Mouse (Mus musculus): ENCODE measurements around the gene Entpd6. TPM values are rescaled to one million over a fixed set of nuclear protein-coding genes. Genes with fewer than 3 reads are reported as not detected.

Gene Entpd6
- polyA plus RNA-seq, 1 experiment: 26.3 TPM

DNA sequence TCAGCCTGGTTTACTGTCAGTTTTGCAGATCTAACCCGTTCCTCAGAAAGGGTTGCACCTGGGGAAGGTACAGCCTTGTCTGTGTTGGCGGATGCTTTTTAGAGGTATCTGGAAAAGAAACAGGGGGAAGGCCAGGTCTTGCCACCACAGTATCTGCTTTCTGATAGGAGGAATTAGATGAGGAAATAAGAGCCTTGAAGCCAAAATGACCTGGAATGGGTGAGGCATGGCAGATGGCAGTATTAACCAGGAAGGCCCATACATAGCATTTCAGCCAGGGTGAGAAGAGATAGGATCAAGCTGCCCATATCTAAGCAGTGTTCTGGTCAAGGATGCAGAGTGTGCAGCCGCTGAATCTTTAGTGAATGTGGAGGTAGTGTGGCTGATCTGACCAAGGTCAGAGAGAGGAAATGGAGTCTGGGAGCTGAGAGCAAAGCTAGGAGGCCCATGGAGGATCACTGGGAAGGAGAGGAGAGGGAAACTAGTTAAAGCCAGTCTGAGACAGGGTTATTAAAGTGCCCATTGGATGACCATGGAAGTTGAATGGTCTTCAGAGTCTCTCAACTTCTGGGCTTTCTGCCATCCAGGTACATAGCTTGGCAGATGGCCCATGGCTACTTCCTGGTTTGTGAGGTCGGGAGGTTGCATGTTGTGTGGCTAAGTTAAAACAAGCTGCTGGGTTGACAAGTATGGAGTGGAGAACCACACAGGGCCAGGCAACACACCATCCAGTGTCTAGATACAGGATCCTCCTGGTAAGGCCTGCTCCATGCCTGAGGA, 17.4 kb downstream of the Entpd6 start:
- H3K4me3 ChIP-seq (ENCODE audit: extremely low read depth, insufficient read depth, insufficient read length): no peak overlapping the region
- DNase-seq (ENCODE audit: low read depth in 1 of 2, low spot score in 2 of 2): no peak
- peaks cover 39% of the 10 kb centered on the region for H3K36me3 ChIP-seq (ENCODE audit: control insufficient read depth, insufficient read depth, low read length)
- WGBS: 78% methylated on average over 4 of the region's 4 CpGs
- no peaks in the 10 kb centered on the region for H3K27me3 ChIP-seq (ENCODE audit: control insufficient read depth, insufficient read depth, low read length)
- H3K27ac ChIP-seq (ENCODE audit: insufficient read depth, low read length): no peak overlapping the region
- no peaks in the 10 kb centered on the region for H3K4me1 ChIP-seq (ENCODE audit: control insufficient read depth, insufficient read depth, insufficient read length)
- no peak for TF ChIP-seq POLR2A (IDR thresholded peaks at IDR 0.05; ENCODE audit: low read depth, low read length)
- no peak for TF ChIP-seq CTCF (IDR thresholded peaks at IDR 0.05; ENCODE audit: extremely low read depth, insufficient read depth, insufficient read length, insufficient replicate concordance)

DNA sequence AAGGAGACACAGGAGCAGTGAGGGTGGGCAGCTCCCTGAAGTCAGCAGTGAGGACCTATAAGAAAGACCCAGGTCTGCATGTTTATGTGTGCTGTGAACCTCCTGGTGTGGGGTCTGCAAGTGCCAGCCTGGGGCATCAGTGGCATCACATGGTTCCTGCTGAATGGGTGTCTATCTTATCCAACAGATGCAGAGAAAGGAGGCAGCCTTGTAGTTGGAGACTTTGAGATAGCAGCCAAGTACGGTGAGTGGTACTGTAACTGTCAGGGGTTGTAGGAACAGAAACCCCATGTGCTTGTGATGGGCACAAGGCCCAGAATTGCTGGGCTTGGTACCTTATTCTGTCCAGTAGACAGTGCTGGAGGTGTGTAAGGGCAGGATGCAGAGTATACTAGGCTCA, 19.8 kb downstream of the Entpd6 start:
- no peak for DNase-seq (ENCODE audit: low read depth in 1 of 2, low spot score in 2 of 2)
- no peak overlapping the region for H3K4me3 ChIP-seq (ENCODE audit: extremely low read depth, insufficient read depth, insufficient read length)
- 92% methylated on average over 1 of the region's 1 CpGs for WGBS
- no peaks in the 10 kb centered on the region for H3K27me3 ChIP-seq (ENCODE audit: control insufficient read depth, insufficient read depth, low read length)
- no peak overlapping the region for H3K27ac ChIP-seq (ENCODE audit: insufficient read depth, low read length)
- TF ChIP-seq CTCF (IDR thresholded peaks at IDR 0.05; ENCODE audit: extremely low read depth, insufficient read depth, insufficient read length, insufficient replicate concordance): no peak
- TF ChIP-seq POLR2A (IDR thresholded peaks at IDR 0.05; ENCODE audit: low read depth, low read length): no peak
- H3K4me1 ChIP-seq (ENCODE audit: control insufficient read depth, insufficient read depth, insufficient read length): no peaks in the 10 kb centered on the region
- peaks cover 32% of the 10 kb centered on the region for H3K36me3 ChIP-seq (ENCODE audit: control insufficient read depth, insufficient read depth, low read length)

- H3K27ac ChIP-seq (ENCODE audit: insufficient read depth, low read length): no peak overlapping the region
- TF ChIP-seq POLR2A (IDR thresholded peaks at IDR 0.05; ENCODE audit: low read depth, low read length) (no peak), CTCF (IDR thresholded peaks at IDR 0.05; ENCODE audit: extremely low read depth, insufficient read depth, insufficient read length, insufficient replicate concordance) (no peak)
- DNase-seq (ENCODE audit: low read depth in 1 of 2, low spot score in 2 of 2): no peak
- H3K36me3 ChIP-seq (ENCODE audit: control insufficient read depth, insufficient read depth, low read length): peaks cover 24% of the 10 kb centered on the region
- no peaks in the 10 kb centered on the region for H3K4me1 ChIP-seq (ENCODE audit: control insufficient read depth, insufficient read depth, insufficient read length)
- H3K27me3 ChIP-seq (ENCODE audit: control insufficient read depth, insufficient read depth, low read length): no peaks in the 10 kb centered on the region
- WGBS: 78% methylated on average over 1 of the region's 1 CpGs
- H3K4me3 ChIP-seq (ENCODE audit: extremely low read depth, insufficient read depth, insufficient read length): no peak overlapping the region
These were observed 21.9 kb downstream of the Entpd6 start for GRCm38 (mm10) chr2:150770747-150771146.

DNA sequence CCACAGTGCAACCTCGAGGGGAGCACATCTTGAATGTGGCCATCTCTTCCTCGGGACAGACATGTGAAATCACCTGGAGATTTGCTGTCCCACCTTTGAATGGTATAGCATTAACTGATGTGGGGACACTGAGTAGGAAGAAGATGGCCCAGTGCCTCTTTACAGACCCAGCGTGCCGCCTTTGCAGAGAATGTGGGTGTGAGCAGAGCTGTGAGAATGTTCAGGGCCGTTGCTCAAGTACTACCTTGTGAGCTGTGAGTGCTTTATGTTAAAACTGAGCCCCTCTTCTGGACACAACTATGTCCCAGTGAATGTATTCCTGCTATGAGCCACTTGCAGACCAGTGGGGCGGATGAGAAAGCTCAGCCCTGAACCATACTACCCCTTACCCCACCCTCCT, 22.3 kb downstream of the Entpd6 start:
- Histone ChIP-seq H3K27me3 (ENCODE audit: control insufficient read depth, insufficient read depth, low read length) (no peaks in the 10 kb centered on the region), H3K36me3 (ENCODE audit: control insufficient read depth, insufficient read depth, low read length) (peaks cover 24% of the 10 kb centered on the region), H3K4me1 (ENCODE audit: control insufficient read depth, insufficient read depth, insufficient read length) (no peaks in the 10 kb centered on the region), H3K4me3 (ENCODE audit: extremely low read depth, insufficient read depth, insufficient read length) (no peak overlapping the region), H3K27ac (ENCODE audit: insufficient read depth, low read length) (no peak overlapping the region)
- TF ChIP-seq CTCF (IDR thresholded peaks at IDR 0.05; ENCODE audit: extremely low read depth, insufficient read depth, insufficient read length, insufficient replicate concordance) (no peak), POLR2A (IDR thresholded peaks at IDR 0.05; ENCODE audit: low read depth, low read length) (no peak)
- 91% methylated on average over 6 of the region's 6 CpGs for WGBS
- DNase-seq (ENCODE audit: low read depth in 1 of 2, low spot score in 2 of 2): no peak

DNA sequence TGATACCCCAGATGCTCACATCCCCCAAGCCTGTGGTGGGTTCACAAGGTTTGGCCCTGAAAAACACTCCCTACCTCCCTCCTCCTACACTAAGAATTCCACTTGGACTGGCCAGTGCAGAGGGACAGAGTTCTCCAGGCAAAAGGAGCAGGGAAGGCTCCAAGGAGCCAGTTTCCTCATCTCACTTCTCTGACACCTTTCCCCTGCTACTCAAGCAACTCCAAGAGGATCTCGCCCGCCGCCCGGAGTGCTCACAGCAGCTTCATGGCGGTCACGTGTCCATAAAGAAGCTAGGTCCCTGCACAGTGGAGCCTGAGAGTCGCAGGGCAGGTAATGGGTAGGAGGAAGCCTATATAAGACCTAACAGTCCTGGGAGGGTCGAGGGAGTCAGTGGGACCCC, 23.2 kb downstream of the Entpd6 start:
- WGBS: 83% methylated on average over 8 of the region's 8 CpGs
- Histone ChIP-seq H3K4me3 (ENCODE audit: extremely low read depth, insufficient read depth, insufficient read length) (no peak overlapping the region), H3K27me3 (ENCODE audit: control insufficient read depth, insufficient read depth, low read length) (no peaks in the 10 kb centered on the region), H3K4me1 (ENCODE audit: control insufficient read depth, insufficient read depth, insufficient read length) (no peaks in the 10 kb centered on the region), H3K27ac (ENCODE audit: insufficient read depth, low read length) (no peak overlapping the region), H3K36me3 (ENCODE audit: control insufficient read depth, insufficient read depth, low read length) (peaks cover 20% of the 10 kb centered on the region)
- DNase-seq (ENCODE audit: low read depth in 1 of 2, low spot score in 2 of 2): no peak
- TF ChIP-seq CTCF (IDR thresholded peaks at IDR 0.05; ENCODE audit: extremely low read depth, insufficient read depth, insufficient read length, insufficient replicate concordance) (no peak), POLR2A (IDR thresholded peaks at IDR 0.05; ENCODE audit: low read depth, low read length) (no peak)

- Histone ChIP-seq H3K4me3 (ENCODE audit: extremely low read depth, insufficient read depth, insufficient read length) (no peak overlapping the region), H3K4me1 (ENCODE audit: control insufficient read depth, insufficient read depth, insufficient read length) (no peaks in the 10 kb centered on the region), H3K27ac (ENCODE audit: insufficient read depth, low read length) (no peak overlapping the region), H3K36me3 (ENCODE audit: control insufficient read depth, insufficient read depth, low read length) (peaks cover 16% of the 10 kb centered on the region), H3K27me3 (ENCODE audit: control insufficient read depth, insufficient read depth, low read length) (no peaks in the 10 kb centered on the region)
- TF ChIP-seq POLR2A (IDR thresholded peaks at IDR 0.05; ENCODE audit: low read depth, low read length): no peak
- no peak for TF ChIP-seq CTCF (IDR thresholded peaks at IDR 0.05; ENCODE audit: extremely low read depth, insufficient read depth, insufficient read length, insufficient replicate concordance)
- no peak for DNase-seq (ENCODE audit: low read depth in 1 of 2, low spot score in 2 of 2)
- WGBS: 55% methylated on average over 10 of the region's 10 CpGs
These were observed 23.8 kb downstream of the Entpd6 start for GRCm38 (mm10) chr2:150772466-150773119.

- 68% methylated on average over 2 of the region's 2 CpGs for WGBS
- TF ChIP-seq POLR2A (IDR thresholded peaks at IDR 0.05; ENCODE audit: low read depth, low read length) (no peak), CTCF (IDR thresholded peaks at IDR 0.05; ENCODE audit: extremely low read depth, insufficient read depth, insufficient read length, insufficient replicate concordance) (no peak)
- Histone ChIP-seq H3K4me3 (ENCODE audit: extremely low read depth, insufficient read depth, insufficient read length) (no peak overlapping the region), H3K4me1 (ENCODE audit: control insufficient read depth, insufficient read depth, insufficient read length) (no peaks in the 10 kb centered on the region), H3K27me3 (ENCODE audit: control insufficient read depth, insufficient read depth, low read length) (no peaks in the 10 kb centered on the region), H3K27ac (ENCODE audit: insufficient read depth, low read length) (no peak overlapping the region), H3K36me3 (ENCODE audit: control insufficient read depth, insufficient read depth, low read length) (no peaks in the 10 kb centered on the region)
- no peak for DNase-seq (ENCODE audit: low read depth in 1 of 2, low spot score in 2 of 2)
These were observed 34.0 kb downstream of the Entpd6 start for GRCm38 (mm10) chr2:150782801-150783200.
